Mouse (Mus musculus) gastrocnemius, postnatal 14 days (tissue): ENCODE measurements around the gene Phox2b. TPM values are rescaled to one million over a fixed set of nuclear protein-coding genes. Genes with fewer than 3 reads are reported as not detected.

Experiments
- DNase-seq: peaks from one replicate; pipeline ENCODE4 v3.0.0; 2021; ENCODE audit warnings: mixed read lengths
- intact Hi-C: fragments of 180-260 bp; cut with DNase I; formaldehyde crosslinking; loops from one replicate; pipeline ENCODE4 v1.15.1; 2025; ENCODE audit warnings: low total_unique reads
- microRNA-seq, 2 experiments: library from miRNA; unstranded; fragments of <30 nt; microRNA quantifications; one replicate each; pipeline ENCODE4 v1.2.0; 2021
- total RNA-seq, 2 experiments: library from RNA; stranded (reverse); gene quantifications; 2 replicates each; pipeline ENCODE4 v1.2.3; 2021

Gene Phox2b
- total RNA-seq, 2 experiments from 2014 or later, result not detected

DNA sequence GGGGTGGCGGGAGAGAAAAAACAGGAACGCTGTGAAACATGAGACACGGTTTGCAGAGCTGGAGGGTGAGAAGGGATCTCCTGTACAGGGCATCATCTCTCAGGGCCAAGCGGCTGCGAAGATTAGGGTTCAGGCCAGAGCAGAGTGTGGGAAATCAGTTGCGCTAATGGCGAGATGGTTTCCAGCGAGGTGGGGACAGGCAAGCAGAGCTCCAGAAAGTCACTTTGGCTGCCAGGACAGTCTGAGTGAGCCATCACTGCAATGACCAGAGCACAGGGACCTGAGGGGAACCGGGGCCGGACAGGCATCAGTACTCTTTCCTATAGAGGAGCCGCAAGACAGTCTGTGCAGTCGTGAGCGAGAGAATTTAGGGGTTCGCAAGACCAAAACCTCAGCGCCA lies 3.9 kb downstream of the Phox2b start:
- DNase-seq, result no peak
- intact Hi-C loops, result no loop called here

DNA sequence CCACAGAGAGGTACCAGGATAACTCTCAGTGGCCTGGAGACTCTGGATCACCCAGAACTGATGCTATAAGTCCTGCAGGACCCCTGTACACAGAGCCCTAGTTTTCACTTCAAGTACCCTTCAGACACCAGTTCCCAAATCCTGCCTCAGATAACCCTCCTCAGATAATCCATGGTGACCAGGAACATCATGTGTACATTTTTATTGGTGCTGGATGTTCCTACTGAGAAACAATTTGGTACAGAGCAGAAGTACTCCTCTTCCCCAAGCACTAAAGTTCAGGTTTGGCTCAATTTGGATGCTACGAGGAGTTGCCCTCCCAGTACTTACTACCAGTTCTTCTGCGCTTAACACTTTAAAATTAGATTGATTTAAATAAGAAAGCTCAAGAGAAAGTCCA lies 5.1 kb downstream of the Phox2b start:
- intact Hi-C loops, result no loop called here
- no peak for DNase-seq

DNA sequence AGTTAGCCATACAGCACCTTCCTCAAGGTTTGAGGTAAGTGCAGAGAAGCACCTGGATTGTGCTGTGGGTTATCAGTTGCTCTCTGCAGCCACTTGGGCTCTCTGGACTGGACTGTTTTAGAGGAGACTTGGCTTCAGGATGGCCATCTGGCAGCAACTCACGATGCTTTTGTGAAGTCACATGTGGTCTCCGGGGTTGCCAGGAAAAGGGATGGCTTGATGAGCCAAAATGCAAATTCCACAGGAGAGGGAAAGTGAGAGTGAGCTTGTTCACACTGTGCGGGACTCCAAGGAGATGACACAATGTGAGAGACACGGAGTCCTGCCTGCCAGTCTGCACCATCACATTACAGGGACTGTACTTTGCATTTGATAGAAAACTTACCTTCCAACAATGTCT lies 7.3 kb downstream of the Phox2b start:
- intact Hi-C loops, result no loop called here
- DNase-seq, result no peak

- intact Hi-C loops, result no loop called here
These were observed 8.2 kb downstream of the Phox2b start for GRCm38 (mm10) chr5:67090856-67091255.

GRCm38 (mm10) chr5:67083117-67083516 lies 16.0 kb downstream of the Phox2b start:
- DNase-seq, result no peak
- intact Hi-C loops, result no loop called here

More at GRCm38 (mm10) chr5:67090856-67091255, 8.2 kb downstream of the Phox2b start:
- DNase-seq, result no peak

DNA sequence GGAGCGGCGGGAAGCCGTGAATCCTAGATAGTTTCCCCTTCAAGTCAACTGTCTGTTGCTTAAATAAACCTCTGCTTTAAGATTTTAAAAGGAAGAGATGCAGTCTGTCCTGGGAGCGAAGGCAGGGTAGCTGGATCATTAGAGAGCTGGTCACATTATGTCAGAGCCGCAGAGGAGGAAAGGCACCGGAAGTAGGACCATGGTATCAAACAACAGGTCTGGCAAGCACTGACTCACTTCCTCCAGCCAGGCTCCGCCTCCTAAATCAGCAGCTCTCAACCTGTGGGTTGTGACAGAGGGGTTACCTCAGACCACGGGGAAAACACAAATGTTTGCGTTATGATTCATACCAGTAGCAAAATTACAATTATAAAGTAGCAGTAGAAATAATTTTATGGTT lies 35.5 kb downstream of the Phox2b start:
- no peak for DNase-seq
- intact Hi-C loops, result no loop called here

DNA sequence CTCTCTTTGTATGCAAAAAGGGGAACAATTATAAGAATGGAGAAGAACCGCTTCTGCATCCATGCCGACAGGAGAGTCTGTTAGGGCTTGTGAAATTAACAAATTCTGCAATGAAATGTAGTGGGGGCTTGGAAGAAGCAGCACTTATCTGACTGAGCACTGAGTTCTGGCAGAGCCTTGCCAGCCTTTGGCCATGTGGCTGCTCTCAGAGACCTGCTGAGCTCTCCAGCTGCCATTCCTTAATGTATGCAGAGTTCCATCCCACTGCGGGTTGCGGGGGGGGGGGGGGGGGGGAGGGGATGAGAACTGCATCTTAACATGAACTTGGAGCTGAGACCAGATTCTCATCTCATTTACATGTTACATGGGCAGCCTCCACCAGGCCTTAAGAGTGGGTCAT lies 38.6 kb downstream of the Phox2b start:
- intact Hi-C loops, result no loop called here
- no peak for DNase-seq

GRCm38 (mm10) chr5:67057803-67058202 lies 41.3 kb downstream of the Phox2b start:
- DNase-seq, result no peak
- intact Hi-C loops, result no loop called here

DNA sequence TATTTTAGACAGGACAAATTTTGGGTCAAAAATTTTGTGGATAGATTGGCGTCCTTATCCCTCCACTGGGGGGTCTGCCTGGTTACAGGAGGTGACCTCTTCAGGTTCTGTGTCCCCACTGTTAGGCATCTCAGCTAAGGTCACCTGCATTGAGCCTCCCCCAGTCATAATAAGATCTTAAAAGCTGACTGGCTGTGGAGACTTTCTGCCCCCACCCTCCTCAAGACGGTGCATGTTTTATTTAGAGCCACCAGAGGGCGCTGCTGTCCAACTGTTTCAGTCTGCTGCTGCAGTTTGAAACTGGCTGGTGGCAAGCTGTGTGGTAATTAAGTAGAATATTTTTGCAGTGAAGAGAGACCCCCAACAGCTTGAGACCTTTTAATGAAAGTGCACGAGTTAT lies 51.1 kb downstream of the Phox2b start:
- intact Hi-C loops, result loop anchor here (5.0 kb wide), 1 partner anchor 184 kb away; no protein-coding TSS in a partner anchor
- DNase-seq, result no peak

Small RNA genes within 50 kb of the gene (microRNA-seq; reads per million reads assigned to microRNA genes)
- 0 reads per million in 2 experiments for gene Gm23841

Other genes with a start within 250 kb of the Phox2b start
- gene Tmem33, start 161.3 kb upstream of the Phox2b start, total RNA-seq, result 10 to 100 TPM; 24.9 to 25.0 TPM
- gene Slc30a9, start 207.7 kb upstream of the Phox2b start, total RNA-seq, result 10 to 100 TPM; 85.7 to 90.8 TPM